Mouse (Mus musculus): ENCODE data around the gene Cnpy1.

The Cnpy1 gene

DNA sequence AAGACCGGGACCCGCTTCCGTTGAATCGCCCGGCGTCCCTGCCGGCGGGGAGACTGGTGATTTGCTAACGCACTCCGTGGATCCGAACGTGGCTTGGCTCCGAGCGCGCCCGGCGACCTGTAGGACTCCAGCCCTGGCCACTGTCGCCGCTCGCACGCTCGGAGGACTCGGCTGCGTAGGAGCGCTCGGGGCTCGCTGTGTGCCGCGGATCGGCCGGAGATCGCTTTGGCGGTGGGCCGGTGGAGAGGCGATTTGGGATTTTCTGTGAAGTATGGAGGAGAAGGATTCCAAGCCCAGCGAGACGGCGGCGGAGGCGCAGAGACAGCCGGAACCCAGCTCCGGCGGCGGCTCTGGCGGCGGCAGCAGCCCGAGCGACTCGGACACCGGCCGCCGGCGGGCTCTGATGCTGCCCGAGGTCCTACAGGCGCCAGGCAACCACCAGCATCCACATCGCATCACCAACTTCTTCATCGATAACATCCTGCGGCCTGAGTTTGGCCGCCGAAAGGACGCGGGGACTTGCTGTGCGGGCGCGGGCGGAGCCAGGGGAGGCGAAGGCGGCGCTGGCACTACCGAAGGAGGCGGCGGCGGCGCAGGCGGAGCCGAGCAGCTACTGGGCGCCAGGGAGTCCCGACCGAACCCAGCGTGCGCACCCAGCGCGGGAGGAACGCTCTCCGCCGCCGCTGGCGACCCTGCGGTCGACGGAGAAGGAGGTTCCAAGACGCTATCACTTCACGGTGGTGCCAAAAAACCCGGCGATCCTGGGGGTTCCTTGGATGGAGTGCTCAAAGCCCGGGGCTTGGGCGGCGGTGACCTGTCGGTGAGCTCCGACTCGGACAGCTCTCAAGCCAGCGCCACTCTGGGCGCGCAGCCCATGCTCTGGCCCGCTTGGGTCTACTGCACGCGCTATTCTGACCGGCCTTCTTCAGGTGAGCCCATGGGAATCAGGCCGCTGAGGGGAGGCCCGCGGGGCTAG, 79.1 kb downstream of the Cnpy1 start:
- DNase-seq (ENCODE audit: extremely low spot score, low read depth, low spot score): no peak

DNA sequence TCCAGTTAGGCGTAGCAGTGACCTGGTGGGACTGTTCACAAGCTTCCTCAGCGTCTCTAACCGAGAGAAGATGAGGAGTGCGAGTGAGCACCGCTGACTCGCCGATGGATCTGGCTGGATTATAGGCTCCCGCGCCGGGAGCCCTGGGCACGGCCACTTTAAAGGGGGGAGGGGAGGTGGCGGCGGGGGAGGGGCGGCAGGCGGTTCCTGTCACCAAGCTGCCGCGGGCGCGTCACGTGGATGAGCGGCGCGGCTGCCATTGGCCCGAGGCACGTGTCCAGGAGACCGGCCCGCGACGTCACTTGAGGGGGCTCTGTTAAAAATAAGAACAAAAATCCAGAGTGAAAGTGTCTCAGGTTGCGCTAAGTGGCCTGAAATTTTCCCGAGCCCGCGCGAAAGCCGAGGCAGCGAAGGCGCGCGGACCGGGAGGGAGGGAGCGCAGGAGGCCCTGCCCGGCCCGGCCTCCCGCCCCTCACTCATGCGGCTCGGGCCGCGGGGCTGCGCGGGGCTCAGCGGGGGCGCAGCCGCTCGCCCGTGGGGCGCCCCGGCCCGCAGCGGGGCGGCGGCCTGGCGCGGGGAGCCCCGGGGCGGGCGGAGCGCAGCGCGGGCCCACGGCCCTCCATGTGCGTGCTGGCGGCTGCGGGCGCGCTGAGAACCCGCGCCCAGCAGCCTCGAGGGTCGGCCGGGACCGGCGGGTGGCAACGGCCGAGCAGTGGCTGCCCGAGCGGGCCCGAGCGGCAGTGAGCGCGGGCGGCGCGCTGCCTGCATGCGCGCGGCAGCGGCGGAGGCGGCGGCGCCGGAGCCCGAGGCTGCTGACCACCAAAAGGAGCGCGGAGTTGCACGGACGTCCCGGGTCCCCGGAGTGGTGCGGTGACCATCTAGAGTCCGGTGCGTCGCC, 80.0 kb downstream of the Cnpy1 start, which contains the start of gene En2:
Gene En2 (plus strand): TSS at position 337 of the 898 bp plus-strand sequence.
- DNase-seq (ENCODE audit: extremely low spot score, low read depth, low spot score): no peak

DNA sequence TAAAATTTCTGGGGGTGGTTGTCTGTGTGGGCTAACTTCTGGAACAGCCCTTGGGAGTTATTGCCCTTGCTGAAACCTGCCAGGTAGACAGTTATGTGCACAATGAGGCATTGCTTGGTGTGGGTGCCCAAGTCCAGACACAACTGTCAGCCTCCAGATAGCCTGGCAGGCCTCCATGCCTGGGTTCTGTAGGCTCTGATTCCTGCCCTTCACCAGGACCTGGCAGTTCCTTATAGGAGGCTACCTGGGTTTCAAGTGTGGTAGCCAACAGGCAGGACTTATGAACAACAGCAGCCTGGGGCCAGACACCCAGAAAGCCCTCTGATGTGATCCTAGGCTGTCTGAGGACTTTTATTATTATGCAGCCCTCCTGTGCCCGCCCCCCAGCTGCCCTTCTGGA, 81.7 kb downstream of the Cnpy1 start:
- no peak for DNase-seq (ENCODE audit: extremely low spot score, low read depth, low spot score)

DNA sequence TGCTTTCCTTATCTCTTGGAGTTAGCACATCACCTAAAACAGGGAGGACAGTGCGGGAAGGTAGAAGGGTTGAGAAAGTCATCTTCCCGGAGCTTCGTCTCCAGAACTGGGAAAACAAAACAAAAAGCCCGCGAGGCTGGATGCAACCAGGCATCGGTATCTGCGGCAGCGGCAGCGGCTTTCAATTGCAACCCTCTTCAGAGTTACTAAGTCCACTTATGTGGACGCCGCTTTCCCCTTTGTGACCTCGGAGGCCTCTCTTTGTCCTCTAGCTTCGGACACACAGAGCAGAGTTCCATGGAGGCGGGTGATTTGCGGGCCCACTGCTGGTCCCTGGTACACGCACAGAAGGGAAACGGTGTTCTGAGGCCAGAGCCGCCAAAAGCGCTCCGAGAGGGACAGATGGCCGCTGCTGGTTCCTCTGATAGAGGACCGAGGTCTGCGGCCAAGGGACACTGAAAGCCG, 83.6 kb downstream of the Cnpy1 start:
- DNase-seq (ENCODE audit: extremely low spot score, low read depth, low spot score): no peak

DNA sequence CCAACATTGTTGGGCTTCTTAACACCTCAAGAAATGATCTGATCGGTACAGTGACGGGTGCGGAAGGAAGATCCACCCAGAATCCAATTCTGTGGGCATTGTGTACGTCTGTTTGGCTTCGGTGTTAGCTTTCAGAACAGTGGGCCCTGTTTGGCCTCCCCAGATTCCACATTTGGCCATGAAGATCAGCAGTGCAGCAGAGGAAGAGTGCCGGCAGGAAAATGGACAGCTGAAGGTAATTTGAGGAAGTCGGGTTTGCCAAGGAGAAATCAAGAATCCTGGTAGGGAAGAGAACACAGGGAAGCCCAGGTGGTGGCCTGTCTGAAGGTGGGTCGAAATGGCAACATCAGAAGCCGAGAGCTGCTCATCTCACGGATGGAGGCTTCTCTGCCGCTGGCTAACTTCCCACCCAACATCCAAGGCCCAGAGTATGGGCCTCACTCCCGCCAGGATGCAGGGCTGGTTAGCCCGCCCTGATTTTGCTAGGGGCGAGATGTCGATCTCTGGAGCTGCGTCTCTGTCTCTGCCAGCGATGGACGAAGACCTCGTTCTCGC, 84.1 kb downstream of the Cnpy1 start:
- no peak for DNase-seq (ENCODE audit: extremely low spot score, low read depth, low spot score)

DNA sequence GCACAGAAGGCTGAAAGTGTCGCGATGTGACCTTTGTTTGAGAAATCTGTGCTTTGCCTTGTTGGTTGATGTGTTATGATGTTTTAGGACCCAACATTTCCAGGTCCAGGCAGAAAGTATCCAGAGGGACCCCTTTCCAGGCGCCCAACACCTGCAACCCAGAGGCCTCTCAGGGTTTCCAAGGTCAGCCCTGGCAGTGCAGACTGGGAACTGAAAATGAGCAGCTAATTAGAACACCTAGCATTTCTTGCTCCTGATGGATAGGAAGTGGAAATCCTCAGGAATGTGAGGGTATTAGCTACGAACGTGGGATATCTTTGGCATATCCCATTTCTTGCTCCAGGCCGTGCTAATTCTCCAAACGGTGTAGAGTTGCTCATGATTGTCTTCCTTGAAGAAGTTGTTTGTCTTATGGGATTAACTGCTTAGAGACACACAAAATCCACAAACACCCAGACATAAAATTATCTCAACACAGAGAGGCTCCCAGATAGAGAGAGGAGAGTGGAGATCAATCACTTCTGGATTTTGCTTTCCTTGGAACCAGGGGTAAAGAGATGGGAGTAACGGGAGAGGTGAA, 85.6 kb downstream of the Cnpy1 start:
- DNase-seq (ENCODE audit: extremely low spot score, low read depth, low spot score): no peak

DNA sequence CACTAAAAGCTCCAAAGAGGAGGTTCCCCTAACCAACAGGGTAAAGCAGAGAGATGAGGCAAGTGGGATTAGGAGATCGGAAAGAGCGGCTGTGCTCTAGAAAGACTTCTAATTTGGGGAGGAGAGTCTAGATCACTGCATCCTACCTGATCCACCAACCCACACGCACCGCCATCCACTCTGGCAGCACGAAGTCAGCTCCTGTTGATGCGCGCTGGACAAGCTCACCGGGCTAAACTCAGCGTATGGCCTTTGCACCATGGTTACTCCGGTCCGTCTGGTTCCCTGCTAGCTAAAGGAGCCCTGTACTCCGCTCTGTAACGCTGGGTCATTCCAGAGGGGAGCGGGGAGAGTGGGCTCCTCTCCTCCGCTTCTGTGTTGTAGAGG, 86.5 kb downstream of the Cnpy1 start:
- no peak for DNase-seq (ENCODE audit: extremely low spot score, low read depth, low spot score)

DNA sequence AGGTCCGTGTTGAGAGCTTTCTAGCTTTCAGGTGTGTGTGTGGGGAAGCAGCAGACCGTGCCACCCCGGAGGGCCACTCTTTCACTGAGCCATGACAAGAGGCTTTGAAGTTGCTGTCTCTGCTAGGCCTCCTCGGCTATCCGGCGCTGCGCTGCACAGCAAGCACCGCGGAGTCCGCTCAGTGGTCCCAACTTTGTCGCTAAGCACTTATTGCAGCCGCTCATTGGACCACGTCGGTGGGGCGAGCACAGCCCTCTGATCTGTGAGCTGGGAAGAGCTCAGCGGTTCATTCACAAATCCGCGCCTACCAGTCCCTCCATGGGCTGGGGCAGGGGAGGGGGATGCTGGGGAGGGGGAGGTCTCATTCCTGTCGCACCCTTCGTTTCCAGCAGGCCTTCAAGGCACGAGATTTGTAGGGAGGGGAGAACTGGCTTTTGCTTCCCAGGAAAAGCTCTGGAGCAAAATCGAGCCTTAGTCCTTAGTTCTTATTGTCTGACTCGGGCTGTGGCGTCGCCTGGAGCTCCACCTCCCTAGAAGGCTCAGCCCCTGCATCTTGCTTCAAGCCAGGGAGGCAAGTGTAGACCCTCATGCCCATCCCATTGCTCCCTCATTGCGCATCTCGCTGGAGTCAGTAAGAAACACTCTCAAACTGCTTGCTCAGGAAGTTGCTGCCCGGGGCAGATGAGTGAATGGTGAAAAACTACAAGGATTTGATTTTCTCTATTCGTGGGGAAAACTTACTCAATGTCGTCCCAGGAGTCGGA, 87.1 kb downstream of the Cnpy1 start:
- no peak for DNase-seq (ENCODE audit: extremely low spot score, low read depth, low spot score)

DNA sequence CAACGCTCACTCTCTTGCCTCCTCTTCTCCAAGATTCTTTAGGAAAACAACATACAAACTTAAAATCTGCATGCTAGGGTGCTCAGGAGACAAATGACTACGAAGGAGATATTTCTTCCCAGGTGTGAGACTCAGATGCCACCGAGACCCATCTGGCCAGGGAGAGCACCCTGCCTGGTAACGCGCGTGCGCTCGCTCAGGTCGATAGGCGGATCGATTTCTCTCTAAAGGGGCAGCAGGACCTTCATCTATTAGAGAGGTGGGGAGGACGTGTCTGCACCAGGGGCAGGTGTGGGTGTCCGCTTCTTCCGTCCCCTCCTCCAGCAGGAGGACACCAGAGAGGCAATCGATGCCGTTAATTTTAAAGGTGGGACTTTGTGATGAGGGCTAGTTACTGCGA, 87.8 kb downstream of the Cnpy1 start:
- DNase-seq (ENCODE audit: extremely low spot score, low read depth, low spot score): no peak

DNA sequence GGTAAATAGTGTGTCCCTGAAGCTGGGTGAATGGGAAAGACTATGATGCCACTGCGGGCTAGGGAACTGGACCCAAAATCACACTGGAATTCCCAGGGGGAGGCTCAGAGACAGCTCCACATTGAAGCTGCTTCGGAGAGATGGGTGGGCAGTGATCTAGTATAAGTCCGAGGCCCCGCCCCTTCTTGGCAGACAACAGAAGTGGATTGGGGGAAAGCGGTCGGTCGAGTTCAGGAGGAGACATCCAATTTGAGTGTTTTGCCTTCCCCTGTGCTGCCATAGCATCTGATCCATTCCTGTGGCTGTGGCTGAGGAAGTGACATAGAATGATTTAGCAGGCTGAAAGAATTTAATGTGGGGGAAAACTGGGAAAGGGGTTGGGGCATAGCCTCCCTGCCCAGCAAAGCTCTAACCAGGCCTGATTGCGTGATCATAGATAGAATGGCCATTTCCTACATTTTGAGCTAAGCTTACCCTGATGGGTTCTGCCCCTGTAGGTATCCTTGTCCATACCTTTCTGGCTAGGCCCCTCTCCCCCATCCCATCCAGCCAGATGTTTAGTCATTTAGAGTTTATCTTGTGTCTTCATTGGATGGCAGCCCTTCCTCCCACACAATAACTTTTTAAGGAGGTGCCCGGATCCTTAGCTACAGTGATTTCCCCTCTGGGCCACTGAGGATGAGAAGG, 88.4 kb downstream of the Cnpy1 start:
- no peak for DNase-seq (ENCODE audit: extremely low spot score, low read depth, low spot score)

Data from hindlimb bud, embryonic 11.5 days (tissue).